Mouse (Mus musculus): ENCODE results near the gene Phldb2. TPM values are rescaled to one million over a fixed set of nuclear protein-coding genes. Genes with fewer than 3 reads are reported as not detected.

Gene Phldb2
- polyA plus RNA-seq, 1 experiment from 2014 or later = 7.2 TPM

DNA sequence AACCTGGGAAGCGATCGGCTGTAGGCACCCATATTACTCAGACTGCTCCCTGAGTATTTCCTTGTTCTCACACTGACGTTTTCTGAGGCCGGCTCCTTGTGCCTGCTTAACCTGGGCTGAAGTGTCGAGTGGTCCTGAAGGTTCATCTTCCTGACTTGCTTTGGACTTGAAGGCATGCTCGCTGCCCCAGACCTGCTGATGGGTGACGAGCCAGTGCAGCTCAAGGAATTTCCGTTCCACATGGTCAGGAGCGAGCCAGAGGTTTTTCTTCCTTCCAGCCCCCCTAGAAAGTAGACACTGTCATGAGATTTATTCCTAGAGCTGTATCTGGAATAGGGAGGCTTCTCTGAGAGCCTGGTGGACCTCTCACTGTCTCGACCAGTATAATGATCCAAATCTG is 128.1 kb downstream of the Phldb2 start:
- Histone ChIP-seq H3K9me3 (no peaks in the 10 kb centered on the region), H3K27me3 (no peaks in the 10 kb centered on the region), H3K4me3 (no peak overlapping the region), H3K27ac (replicated peaks) (no peak overlapping the region), H3K4me2 (replicated peaks) (no peak overlapping the region), H3K4me1 (no peaks in the 10 kb centered on the region), H3K9ac (replicated peaks) (no peak overlapping the region), H3K36me3 (0 out of 2 replicates have a peak, but pooled peaks cover 3% of the 10 kb centered on the region)
- 96% methylated on average over 10 of the region's 10 CpGs for WGBS
- no peak for ATAC-seq (replicated peaks)

DNA sequence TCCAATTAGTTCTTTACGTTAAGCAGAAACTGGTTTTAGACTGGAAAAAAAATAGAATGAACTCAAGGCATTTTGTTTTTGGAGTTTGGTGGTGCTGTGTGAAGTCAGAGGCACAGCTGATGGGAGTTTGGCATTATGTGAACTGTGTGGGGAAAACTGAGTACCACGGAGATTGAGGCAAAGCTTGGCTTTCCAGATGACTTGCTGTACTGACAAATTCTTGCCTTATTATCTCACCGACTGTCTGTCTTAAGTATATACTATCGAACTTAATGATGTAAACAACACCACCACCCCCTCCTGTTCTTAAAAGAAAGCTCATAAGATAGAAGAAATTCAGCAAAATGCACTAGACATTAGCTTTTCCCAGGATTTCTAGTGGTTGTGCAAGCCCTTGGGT is 129.4 kb downstream of the Phldb2 start:
- H3K4me3 ChIP-seq = no peak overlapping the region
- no peaks in the 10 kb centered on the region for H3K9me3 ChIP-seq
- no peak overlapping the region for H3K27ac ChIP-seq (replicated peaks)
- H3K27me3 ChIP-seq = no peaks in the 10 kb centered on the region
- ATAC-seq (replicated peaks) = no peak
- 37% methylated on average over 4 of the region's 4 CpGs for WGBS
- no peaks in the 10 kb centered on the region for H3K4me1 ChIP-seq
- H3K4me2 ChIP-seq (replicated peaks) = no peak overlapping the region
- H3K36me3 ChIP-seq = 0 out of 2 replicates have a peak, but pooled peaks cover 3% of the 10 kb centered on the region
- no peak overlapping the region for H3K9ac ChIP-seq (replicated peaks)

DNA sequence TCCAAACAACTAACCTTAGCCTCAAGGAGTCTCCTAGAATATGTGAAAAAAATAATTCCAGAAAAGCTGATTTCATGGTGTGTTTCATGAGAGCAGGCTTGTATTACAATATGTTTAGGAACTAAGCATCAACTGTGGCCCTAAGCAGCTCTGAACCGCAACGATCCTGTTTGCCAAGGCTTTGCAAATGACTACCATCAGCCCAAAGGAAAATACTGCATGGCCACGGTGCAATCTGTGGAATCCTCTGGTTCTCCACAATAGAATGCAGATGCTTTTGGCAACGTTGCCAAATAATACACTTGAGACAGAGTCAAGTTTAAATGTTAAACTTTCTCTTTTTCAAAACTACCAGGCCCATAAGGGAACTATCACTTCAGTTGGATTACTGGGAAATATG is 133.5 kb downstream of the Phldb2 start:
- 86% methylated on average over 4 of the region's 4 CpGs for WGBS
- no peaks in the 10 kb centered on the region for H3K4me1 ChIP-seq
- no peaks in the 10 kb centered on the region for H3K9me3 ChIP-seq
- ATAC-seq (replicated peaks) = no peak
- H3K27ac ChIP-seq (replicated peaks) = no peak overlapping the region
- H3K9ac ChIP-seq (replicated peaks) = no peak overlapping the region
- no peaks in the 10 kb centered on the region for H3K27me3 ChIP-seq
- H3K4me3 ChIP-seq = no peak overlapping the region
- H3K36me3 ChIP-seq = no peaks in the 10 kb centered on the region
- no peak overlapping the region for H3K4me2 ChIP-seq (replicated peaks)

DNA sequence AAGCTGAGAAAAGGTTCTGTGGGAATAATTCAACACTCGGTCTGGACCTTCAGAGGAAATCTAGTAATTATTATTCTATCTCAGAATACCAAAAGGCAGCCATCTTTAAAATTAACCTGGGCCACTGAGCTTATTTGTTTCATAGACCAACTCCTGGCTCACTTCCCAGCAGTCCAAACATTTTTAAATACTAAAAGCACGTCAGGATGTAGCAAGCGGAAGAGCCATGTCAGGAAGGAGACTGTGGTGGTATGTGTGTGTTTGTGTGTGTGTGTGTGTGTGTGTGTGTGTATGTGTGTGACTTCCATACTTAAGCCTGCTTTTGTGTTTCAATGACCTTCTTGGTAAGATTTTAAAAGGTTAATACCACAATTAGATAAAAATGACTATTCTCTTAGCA is 135.6 kb downstream of the Phldb2 start:
- WGBS = 60% methylated on average over 3 of the region's 3 CpGs
- ATAC-seq (replicated peaks) = no peak
- H3K4me2 ChIP-seq (replicated peaks) = no peak overlapping the region
- no peaks in the 10 kb centered on the region for H3K4me1 ChIP-seq
- no peaks in the 10 kb centered on the region for H3K27me3 ChIP-seq
- no peak overlapping the region for H3K27ac ChIP-seq (replicated peaks)
- H3K9ac ChIP-seq (replicated peaks) = no peak overlapping the region
- no peak overlapping the region for H3K4me3 ChIP-seq
- no peaks in the 10 kb centered on the region for H3K9me3 ChIP-seq
- H3K36me3 ChIP-seq = no peaks in the 10 kb centered on the region

DNA sequence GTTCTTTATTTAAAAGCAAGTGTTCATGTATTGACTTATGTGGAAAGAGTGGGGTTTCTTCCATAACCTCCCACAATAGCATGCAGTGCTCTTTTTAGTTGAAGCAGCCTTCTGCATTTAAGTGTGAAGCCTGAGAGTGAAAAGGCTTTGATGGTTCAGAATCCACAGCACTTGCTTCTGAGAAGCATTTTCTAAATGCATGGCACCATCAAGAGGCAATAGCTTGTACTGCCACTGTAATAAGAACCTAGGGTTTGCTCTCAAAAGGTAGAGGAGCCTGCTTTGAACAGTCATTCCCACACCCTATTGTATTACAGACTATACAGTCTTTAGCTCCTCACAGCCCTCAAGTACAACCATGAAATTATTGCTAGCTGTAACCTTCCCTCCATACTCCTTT is 136.7 kb downstream of the Phldb2 start:
- Histone ChIP-seq H3K27ac (replicated peaks) (no peak overlapping the region), H3K4me2 (replicated peaks) (no peak overlapping the region), H3K4me1 (no peaks in the 10 kb centered on the region), H3K9ac (replicated peaks) (no peak overlapping the region), H3K36me3 (no peaks in the 10 kb centered on the region), H3K9me3 (no peaks in the 10 kb centered on the region), H3K4me3 (no peak overlapping the region), H3K27me3 (no peaks in the 10 kb centered on the region)
- ATAC-seq (replicated peaks) = no peak

DNA sequence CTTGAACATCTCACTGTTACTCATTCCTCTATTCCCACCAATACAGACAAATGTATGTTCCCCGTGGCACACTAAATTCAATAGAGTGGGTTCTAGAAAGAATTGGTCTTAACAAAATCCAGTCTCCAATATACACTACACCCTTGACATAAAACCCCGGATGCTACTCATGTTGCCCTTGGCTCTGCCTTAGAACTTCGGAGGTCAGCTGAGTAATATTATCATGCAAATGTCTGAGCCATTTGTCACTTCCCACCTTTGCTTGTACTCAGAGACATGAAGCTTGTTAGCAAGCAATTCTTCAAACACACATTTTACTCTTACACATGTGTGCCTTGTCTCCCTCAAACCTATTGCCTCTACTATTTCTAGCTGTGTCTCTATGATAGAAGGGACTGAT is 138.8 kb downstream of the Phldb2 start:
- no peak overlapping the region for H3K9ac ChIP-seq (replicated peaks)
- H3K36me3 ChIP-seq = no peaks in the 10 kb centered on the region
- H3K4me3 ChIP-seq = no peak overlapping the region
- no peaks in the 10 kb centered on the region for H3K4me1 ChIP-seq
- no peak overlapping the region for H3K4me2 ChIP-seq (replicated peaks)
- 84% methylated on average over 3 of the region's 3 CpGs for WGBS
- no peak for ATAC-seq (replicated peaks)
- no peak overlapping the region for H3K27ac ChIP-seq (replicated peaks)
- no peaks in the 10 kb centered on the region for H3K27me3 ChIP-seq
- no peaks in the 10 kb centered on the region for H3K9me3 ChIP-seq

DNA sequence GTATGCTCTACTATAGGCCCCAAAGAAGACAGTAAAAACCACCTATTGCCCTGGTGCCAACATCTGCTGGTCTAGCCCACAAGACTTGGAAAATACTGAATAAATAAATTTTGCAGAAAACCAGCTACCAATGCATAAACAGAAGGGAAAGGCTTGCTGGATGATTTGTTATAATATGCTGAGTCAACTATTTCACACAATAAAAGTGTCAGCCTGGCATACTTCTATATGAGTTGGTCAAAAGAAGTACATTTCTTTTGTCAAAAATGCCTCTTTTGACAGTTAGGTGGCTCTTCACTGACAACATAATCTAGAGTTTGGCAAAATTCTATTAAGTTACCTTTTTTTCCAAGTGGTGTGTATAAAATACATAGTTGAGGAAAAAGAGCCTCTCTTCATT is 141.6 kb downstream of the Phldb2 start:
- Histone ChIP-seq H3K27ac (replicated peaks) (no peak overlapping the region), H3K9me3 (no peaks in the 10 kb centered on the region), H3K36me3 (no peaks in the 10 kb centered on the region), H3K4me3 (no peak overlapping the region), H3K9ac (replicated peaks) (no peak overlapping the region), H3K4me2 (replicated peaks) (no peak overlapping the region), H3K27me3 (no peaks in the 10 kb centered on the region), H3K4me1 (no peaks in the 10 kb centered on the region)
- ATAC-seq (replicated peaks) = no peak

DNA sequence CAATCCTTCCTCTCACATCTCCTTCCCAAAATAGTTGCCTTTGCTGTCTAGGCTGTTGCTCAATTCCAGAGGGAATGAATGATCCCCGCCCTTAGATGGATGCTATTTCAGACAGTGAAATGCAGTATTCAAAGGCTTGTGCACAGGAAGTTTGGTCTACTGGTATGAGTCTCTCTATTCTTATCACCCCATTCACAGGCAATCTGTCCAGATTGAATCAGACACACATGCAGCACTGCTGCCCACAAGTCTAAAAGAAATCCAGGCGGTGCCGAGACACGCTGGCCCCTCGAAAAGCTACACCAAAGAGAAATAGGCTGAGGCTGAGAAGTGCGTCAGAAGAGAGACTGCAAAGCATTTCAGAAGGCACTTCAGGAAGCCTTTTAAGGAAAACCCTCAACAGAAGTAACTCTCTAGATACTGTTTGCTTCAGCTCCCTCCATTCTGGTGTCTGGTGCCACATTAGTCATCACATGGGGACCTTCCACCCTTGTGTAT is 142.5 kb downstream of the Phldb2 start:
- H3K27me3 ChIP-seq = no peaks in the 10 kb centered on the region
- no peaks in the 10 kb centered on the region for H3K36me3 ChIP-seq
- ATAC-seq (replicated peaks) = no peak
- 86% methylated on average over 6 of the region's 6 CpGs for WGBS
- H3K4me1 ChIP-seq = no peaks in the 10 kb centered on the region
- no peaks in the 10 kb centered on the region for H3K9me3 ChIP-seq
- H3K4me3 ChIP-seq = no peak overlapping the region
- no peak overlapping the region for H3K27ac ChIP-seq (replicated peaks)
- no peak overlapping the region for H3K4me2 ChIP-seq (replicated peaks)
- no peak overlapping the region for H3K9ac ChIP-seq (replicated peaks)

DNA sequence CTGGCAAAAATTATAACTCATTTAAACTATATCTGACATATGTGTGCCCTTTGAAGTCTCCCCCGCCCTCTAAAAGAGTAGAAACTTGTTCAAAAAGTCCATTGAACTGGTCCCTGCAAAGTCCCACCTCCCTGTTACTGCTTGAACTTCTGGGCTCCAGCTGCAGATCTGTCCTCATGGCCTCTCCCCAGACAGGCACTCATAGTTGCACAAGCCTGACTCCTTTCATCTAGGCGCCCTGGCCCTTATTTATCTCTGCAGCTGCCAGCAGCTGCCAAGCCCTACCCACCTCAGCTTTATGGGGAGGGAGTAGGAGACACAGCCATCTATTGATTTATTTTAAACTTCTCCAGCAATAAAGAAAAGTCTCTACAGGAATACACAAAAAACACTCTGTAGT is 143.2 kb downstream of the Phldb2 start:
- no peak overlapping the region for H3K9ac ChIP-seq (replicated peaks)
- H3K4me3 ChIP-seq = no peak overlapping the region
- 84% methylated on average over 2 of the region's 2 CpGs for WGBS
- no peaks in the 10 kb centered on the region for H3K36me3 ChIP-seq
- H3K9me3 ChIP-seq = no peaks in the 10 kb centered on the region
- H3K4me1 ChIP-seq = no peaks in the 10 kb centered on the region
- H3K27ac ChIP-seq (replicated peaks) = no peak overlapping the region
- no peak for ATAC-seq (replicated peaks)
- H3K4me2 ChIP-seq (replicated peaks) = no peak overlapping the region
- no peaks in the 10 kb centered on the region for H3K27me3 ChIP-seq

DNA sequence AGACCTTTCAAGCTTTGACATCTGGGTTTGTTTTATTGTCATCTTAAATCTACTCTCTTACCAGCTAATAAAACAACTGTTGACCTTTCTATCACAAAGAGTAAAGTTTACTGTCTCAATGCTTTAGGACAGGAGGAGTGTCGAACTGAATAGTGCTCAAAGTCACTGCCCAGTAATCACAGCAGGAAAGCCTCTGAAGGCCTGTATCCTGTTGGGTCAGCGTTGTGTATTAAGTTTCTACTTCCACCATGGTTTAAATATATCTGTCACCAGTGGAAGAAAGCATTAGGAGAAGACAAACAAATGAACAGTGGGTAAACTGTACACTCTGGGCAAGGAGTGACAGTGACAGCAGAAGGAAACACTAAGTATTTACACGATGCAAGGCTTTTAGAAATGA is 148.7 kb downstream of the Phldb2 start:
- Histone ChIP-seq H3K9ac (replicated peaks) (no peak overlapping the region), H3K4me2 (replicated peaks) (no peak overlapping the region), H3K27ac (replicated peaks) (no peak overlapping the region), H3K4me3 (no peak overlapping the region), H3K4me1 (no peaks in the 10 kb centered on the region), H3K9me3 (no peaks in the 10 kb centered on the region), H3K36me3 (no peaks in the 10 kb centered on the region), H3K27me3 (no peaks in the 10 kb centered on the region)
- ATAC-seq (replicated peaks) = no peak
- WGBS = 79% methylated on average over 3 of the region's 3 CpGs

DNA sequence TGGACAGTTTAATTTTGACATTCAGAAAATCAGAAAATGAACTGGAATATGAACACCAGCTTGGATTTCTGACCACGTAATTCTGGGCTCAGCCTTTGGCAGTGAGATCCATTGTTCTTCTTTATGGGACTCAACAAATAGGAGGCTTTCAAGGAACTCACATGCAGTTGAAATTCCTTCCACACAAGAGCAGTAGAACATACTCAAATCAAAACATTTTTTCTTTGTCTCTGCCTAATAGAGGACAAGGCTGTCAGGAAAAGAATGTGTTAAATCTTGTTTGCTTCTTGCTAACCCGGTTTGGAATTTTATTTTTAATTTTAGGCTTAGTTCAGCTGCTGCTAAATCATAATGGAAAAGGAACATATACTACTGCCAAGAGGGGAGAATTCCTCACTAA is 153.0 kb downstream of the Phldb2 start:
- WGBS = 59% methylated on average over 2 of the region's 2 CpGs
- Histone ChIP-seq H3K27me3 (no peaks in the 10 kb centered on the region), H3K9ac (replicated peaks) (no peak overlapping the region), H3K4me2 (replicated peaks) (no peak overlapping the region), H3K36me3 (no peaks in the 10 kb centered on the region), H3K4me3 (no peak overlapping the region), H3K9me3 (no peaks in the 10 kb centered on the region), H3K4me1 (0 out of 2 replicates have a peak, but pooled peaks cover 3% of the 10 kb centered on the region), H3K27ac (replicated peaks) (no peak overlapping the region)
- ATAC-seq (replicated peaks) = no peak

DNA sequence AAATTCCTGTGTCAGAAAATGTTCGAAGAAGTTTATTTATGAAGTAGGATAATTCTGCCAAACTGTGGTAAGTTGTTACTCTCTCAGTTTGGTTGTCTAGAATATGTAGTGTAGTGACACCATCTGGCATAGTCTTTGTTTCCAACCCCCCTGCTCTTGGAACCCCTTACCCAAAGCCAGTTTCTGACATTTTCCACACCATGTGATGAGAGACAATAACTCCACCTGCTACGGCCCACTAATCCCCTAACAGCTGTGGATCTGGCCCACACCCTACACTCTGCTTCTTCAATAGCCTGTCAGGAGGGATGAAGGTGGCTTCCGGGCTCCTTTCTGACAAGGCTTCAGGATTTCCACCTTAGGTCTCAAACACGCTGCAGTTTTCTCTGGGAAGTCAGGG is 154.2 kb downstream of the Phldb2 start:
- Histone ChIP-seq H3K27ac (replicated peaks) (no peak overlapping the region), H3K9ac (replicated peaks) (no peak overlapping the region), H3K4me2 (replicated peaks) (no peak overlapping the region), H3K4me1 (0 out of 2 replicates have a peak, but pooled peaks cover 3% of the 10 kb centered on the region), H3K36me3 (no peaks in the 10 kb centered on the region), H3K9me3 (no peaks in the 10 kb centered on the region), H3K4me3 (no peak overlapping the region), H3K27me3 (no peaks in the 10 kb centered on the region)
- 41% methylated on average over 4 of the region's 4 CpGs for WGBS
- ATAC-seq (replicated peaks) = peak; percentile 63; the same call in 1 of the 2 replicates

DNA sequence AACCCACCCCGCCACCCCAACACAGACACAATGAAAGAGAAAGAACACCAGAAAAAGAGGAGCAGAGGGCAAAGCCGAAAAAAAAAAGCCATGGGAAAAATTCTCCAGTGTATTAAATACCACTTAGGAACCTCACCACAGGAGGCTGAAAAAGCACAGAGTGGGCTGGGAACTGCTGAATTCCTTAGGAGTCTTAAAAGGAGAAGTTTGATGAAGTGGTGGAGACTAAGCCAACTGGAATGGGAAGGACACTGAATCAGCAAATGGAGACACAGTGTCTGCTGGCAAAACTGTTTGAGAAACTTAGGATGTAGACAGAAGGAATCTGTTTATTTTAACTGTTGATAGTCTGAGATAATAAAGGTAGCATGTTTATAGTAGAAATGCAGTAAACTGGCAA is 154.8 kb downstream of the Phldb2 start:
- Histone ChIP-seq H3K27me3 (no peaks in the 10 kb centered on the region), H3K4me3 (no peak overlapping the region), H3K36me3 (no peaks in the 10 kb centered on the region), H3K9ac (replicated peaks) (no peak overlapping the region), H3K4me1 (0 out of 2 replicates have a peak, but pooled peaks cover 3% of the 10 kb centered on the region), H3K27ac (replicated peaks) (no peak overlapping the region), H3K9me3 (no peaks in the 10 kb centered on the region), H3K4me2 (replicated peaks) (no peak overlapping the region)
- ATAC-seq (replicated peaks) = no peak
- WGBS = 81% methylated on average over 2 of the region's 2 CpGs
